Mouse (Mus musculus): ENCODE measurements at regions not wholly inside any gene's neighbourhood (a gene's known extent, or its start where the extent isn't known, plus 50 kb on each side); places are given as distances from the start of the nearest gene placed in this dataset.

DNA sequence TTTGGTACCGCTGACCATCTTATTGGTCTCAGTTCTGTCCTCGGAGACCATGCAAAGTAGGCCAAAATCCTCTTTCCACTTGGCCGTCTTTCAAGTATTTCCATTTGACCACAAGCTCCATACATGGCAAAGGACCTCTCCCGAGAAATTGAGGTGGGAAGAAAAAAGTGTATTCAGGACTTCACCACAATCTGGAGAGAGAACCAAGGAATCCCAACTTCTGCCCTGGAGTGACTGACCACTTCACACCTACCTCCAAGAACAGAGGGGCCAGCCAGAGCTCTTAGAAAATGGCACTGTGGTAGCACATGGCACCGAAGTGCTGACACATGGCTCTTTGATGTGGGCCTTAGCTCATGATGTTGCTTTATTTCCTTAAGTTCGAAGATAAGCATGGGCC, 105.9 kb upstream of the Bcl6 start:
- DNase-seq (ENCODE audit: low spot score in 2 of 2) = no peak

DNA sequence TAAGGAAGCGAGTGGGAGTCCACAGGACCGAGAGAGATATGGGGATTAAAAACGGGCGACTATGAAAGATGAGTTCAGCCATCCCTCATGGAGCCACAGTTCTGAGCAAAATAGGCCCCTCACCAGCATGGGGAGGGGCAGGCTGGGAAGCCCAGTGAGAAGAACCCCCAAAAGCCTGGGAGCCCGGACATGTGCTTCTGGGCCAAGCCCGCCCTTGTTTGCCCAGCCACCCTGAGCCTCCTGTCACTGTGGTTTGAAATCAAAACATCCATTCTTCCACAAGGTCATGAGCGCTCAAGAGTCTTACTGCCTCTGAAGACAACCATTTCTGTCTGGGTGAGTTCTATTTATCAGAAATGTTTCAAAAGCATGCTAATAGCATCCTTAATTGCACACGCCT, 105.0 kb upstream of the Bcl6 start:
- DNase-seq (ENCODE audit: low spot score in 2 of 2) = no peak

DNA sequence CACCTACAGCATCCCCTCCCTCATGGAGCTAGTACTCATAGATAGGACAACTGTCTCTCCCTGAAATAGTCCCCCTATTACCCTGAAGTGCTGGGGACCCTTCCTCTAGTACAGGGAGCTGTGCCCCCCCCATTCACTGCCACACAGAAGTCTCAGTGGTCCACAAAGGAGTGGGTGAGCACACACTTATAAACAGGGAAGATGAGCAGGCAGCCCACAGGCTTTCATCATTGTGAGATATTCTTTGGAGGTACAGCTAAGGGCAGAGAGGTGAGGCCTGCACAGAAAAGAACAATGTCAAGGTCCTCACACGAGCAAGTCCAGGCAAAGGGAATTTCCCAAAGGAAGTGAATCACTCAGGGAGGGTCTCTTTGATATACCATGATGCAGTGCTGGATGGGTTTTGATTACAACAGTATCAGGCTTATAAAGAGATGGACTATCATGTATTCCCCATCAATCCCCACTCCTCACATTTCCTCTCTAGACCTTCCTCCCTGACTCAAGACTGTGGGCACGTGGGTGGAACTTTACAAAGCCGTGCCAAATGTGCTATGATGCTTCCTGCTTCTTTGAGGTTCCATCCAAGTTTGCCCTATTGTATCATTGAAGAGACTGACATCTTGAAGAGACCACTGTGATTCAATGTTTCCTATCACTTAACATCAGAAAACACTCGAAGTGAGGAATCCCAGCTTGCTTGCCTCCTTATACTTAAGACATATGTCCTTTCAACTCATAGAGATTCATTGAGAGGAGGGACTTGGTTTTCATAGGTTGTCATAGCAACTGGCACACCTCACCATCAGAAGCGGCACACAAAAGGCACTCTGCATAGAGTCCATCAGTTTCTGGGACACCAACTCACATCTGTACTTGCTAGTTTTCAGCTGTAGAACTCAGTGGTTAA, 104.2 kb upstream of the Bcl6 start:
- DNase-seq (ENCODE audit: low spot score in 2 of 2) = no peak

DNA sequence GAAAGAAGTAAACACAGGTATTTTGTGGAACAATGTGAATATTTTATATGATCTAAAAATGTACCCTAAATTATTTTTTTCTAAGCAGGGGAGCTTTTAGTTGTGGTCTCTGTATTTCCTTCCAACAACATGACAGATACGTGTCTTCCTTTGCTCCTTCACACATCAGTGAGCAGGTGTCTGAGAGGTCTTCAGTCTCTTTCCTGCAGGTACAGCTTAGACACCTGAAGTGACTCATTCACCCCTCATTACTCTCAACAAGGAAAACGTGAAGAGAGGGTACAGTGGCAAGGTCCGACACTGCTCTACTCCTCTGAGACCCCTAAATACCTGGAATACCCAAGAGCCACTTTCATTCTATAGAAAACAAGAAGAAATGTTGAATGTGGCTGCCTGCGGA, 103.5 kb upstream of the Bcl6 start:
- DNase-seq (ENCODE audit: low spot score in 2 of 2) = no peak

DNA sequence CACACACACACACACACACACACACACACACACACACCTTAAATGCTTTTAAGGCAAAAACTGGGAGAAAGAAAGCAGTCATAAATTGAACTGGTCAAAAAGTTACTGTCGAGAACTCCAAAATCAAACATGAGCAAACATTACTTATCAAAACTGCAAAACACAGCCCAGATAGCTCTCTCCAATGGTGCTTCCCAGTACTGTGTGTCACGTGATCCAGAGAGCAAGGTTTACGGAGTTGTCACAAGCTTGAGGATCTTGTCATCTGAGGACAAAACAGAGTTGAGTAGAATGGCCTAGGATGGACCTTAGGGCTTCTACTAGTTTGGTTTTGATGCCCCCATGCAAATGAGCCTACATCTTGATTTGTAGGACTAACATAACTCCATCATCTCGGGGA, 102.3 kb upstream of the Bcl6 start:
- no peak for DNase-seq (ENCODE audit: low spot score in 2 of 2)

DNA sequence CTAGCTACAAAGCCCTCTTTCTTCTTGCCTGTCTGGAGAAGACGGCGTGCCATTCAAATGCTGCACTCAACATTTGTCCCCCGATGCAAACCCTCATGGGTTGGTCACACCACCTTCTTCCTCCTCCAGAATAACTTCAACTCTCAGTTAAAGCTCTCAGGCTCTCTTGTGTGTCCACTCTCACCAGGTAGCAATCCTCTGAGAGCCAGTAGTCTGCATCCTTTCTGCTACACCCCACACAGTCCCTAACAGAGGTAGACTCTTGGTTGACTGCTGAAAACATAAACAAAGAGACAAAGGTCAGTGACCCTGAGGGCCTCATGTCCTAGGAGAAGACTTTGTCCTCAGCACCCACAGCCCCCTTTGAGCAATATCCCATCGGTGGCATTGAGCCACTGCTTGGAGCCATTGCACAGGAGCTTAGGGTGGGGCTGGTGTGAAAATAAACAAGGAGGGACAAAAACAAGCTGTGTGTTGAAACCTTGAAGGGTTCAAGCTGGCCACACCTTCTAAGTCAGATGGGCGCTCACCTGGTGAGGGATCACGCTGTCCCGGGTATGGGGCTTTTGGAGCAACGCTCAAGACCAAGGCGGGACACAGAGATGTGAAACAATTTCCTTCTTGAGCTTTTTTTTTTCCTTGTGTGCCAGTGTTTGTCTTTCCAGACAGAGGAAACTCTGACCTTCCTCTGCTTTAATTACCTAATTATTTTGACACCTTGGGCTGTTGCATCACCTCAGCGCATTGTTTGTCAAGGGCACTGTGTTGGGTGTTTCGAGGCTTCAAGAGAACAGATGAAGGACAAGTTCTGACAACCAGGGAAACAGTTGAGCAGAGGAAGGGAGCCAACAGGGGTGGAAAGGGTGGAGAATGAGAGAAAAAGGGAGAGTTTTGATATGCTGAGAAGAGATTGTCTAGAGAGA, 101.4 kb upstream of the Bcl6 start:
- DNase-seq (ENCODE audit: low spot score in 2 of 2) = peak in 1 of 2 experiments; percentile 16

DNA sequence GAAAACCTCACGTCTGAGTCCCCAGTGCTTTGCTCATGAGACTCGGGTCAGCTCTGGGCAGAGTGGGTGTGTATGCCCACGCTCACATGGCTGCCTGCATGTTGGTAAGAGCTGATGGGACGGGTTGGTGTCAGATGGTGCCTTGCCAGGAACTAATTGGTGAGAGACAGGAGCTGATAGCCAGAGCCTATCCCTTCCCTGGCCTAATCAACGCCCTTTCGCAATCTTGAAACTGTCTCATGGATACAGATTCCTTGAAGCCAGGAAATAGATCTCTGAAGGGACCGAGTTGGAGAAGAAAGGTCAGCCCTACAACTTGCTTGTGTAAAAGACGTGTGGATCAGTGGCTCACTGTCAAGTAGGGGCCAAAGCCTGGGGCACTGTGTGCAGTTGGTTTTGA, 95.3 kb upstream of the Bcl6 start:
- no peak for DNase-seq (ENCODE audit: low spot score in 2 of 2)

DNA sequence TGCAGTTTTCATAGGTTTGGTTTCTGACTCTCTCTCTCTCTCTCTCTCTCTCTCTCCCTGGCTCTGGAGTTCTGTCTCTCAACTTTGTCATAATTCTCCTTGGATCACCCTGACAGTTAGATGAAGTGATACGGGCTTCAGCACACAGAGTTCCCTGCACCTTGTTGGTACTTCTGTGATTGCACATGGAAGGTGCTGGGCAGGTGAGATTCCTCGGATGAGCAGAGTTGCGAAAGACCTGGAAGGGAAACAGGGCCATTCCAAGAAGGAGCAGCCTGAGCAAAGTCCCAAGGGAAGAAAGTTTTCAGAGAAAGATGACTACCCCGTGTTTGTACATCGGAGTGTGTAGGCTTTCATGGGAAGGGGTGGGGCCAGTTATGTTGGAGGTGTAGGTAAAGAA, 91.8 kb upstream of the Bcl6 start:
- DNase-seq (ENCODE audit: low spot score in 2 of 2) = no peak

DNA sequence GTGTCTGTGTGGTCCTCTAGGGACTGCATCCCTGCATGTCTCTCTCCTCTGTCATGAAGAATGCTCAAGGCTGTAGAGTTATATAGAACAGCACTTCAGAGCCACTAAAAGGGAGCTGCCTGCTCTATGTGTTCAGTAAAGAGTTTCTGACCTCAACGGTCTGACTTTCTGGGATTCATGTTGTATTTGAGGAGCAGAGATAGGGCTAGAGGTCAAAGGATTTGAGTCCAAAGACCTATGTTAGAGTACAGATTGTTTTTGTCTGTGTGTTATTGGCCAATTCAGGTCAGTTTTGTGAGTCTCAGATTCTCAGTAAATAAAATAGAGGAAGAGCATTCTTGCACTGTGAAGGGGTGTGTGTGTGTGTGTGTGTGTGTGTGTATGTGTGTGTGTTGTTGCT, 90.0 kb upstream of the Bcl6 start:
- no peak for DNase-seq (ENCODE audit: low spot score in 2 of 2)

DNA sequence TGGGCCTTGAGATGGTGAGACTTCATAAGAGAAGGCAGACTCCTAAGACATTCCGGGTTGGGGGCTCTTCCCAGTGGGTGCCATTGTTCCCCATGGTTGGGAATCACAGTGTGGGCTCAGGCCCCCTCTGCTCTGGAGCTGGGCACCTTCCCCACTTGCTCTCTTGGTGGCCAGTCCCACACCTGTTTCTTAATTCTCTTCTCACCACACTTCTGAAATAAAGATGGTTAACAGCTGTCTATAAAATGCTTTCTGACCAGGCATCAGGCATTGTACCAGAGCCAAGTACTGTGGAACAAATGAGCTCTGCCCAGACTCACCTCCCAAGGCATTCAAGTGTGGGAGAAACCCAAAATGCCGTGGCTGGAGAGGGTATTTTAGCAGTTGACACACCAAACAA, 88.8 kb upstream of the Bcl6 start:
- DNase-seq (ENCODE audit: low spot score in 2 of 2) = no peak

DNA sequence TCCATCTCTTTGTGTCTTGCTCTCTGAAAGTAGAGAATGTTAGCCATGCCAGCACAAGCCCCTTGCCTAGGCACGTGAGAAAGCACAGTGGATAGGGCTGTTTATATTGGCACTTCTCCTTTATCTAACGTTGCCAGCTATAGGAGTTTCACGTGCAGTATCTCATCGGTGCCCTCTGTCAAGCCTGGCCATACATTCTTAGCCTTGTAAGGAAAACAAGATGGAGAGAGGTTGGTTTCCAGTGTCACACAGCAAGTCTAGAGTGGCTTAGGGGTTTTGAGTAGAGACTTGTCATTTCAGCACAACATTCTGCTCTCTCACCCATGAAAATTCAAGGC, 88.1 kb upstream of the Bcl6 start:
- DNase-seq (ENCODE audit: low spot score in 2 of 2) = no peak

DNA sequence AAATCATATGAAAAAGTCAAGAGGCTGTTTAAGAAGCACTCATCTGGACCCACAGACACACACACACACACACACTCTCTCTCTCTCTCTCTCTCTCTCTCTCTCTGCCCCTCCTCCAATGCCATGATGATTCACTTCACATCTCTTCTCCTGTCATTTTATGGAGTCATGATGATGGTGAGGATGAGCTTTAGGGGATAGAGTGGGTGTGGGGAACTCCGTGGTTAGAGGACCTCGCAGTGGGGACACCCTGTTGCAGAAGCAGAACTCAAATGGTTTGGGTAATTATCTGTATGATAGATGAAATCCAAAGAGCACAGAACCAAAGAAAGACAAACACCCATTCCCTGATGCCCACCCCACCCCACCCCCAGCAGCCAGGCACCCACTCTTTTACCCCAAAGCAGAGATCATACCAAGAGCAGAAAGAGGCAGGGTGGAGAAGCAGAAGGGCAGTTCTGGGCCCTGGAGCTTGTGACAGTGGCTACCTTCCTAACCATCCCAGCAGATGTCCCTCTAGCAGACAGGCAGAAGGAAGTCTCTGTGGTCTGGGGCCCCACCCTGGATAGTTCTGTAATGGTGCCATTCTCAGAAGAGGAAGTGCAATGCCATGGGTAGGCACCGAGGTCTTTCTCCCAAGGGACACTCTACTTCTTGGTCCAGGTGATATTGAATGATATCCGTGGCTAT, 87.6 kb upstream of the Bcl6 start:
- peak; percentile 74 to 75 for DNase-seq (ENCODE audit: low spot score in 2 of 2)

DNA sequence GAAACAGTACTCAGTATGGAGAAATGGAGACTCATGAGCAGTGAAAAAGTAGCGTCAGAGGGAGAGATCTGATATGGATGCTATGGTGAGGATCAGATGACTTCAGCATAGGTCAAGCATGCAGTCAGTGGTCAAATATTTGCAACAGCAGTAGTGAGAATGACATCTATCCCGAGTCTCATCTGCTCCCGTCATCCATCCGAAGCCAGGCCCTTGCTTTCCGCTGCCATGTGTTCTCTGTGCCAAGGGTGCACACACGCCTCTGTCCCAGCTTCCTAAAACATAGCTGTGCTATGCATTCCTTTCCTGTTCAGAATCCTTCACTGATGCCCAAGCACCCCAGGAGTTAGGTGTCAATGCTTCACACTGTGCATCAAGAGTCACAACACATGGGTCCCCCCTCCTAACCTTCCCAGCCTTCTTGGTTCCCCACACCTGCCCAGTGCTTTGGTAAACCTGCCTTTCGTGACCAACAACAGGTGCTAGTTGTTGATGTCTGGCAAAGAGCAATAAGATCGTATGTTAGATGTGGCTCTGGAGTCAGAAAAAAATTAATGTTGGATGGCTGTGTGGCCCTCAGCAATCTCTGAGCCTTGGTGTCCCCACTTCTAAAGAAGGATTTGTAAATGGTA, 85.1 kb upstream of the Bcl6 start:
- no peak for DNase-seq (ENCODE audit: low spot score in 2 of 2)

DNA sequence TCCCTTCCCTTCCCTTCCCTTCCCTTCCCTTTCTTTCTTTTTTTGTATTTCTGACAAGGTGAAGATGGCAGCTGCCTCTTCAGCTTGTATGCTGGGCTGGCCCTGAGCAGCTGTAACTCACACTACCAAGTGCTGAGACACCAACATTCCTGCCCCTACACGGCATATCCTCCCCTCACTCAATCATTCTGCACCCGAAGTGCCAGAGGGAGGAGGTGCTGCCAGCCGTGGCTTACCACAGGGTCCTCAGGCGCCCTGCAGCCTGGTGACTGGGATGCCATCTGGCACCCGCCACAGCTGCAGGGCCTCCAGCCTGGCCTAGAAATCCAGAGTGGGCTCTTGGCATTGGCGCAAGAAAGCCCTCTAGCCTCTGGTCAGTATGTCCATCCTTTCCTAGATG, 84.4 kb upstream of the Bcl6 start:
- DNase-seq (ENCODE audit: low spot score in 2 of 2) = no peak

DNA sequence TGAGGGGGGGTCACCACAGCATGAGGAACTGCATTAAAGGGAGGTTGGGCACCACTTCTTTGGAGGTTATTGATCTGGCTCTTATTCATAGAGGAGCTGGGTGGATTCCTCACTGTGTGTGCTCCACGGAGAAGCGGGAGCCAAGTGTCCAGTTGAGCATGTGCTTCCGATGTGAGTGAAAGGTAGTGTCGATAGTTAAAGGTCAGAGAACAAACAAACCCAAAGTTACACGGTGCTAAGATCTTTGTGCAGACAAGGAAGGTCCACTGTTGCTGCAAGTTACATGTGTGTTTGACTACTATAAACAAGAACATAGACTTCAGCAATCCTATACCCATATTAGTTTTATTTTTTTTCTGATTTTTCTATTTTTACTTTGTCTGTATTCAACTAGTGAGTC, 80.8 kb upstream of the Bcl6 start:
- DNase-seq (ENCODE audit: low spot score in 2 of 2) = no peak

DNA sequence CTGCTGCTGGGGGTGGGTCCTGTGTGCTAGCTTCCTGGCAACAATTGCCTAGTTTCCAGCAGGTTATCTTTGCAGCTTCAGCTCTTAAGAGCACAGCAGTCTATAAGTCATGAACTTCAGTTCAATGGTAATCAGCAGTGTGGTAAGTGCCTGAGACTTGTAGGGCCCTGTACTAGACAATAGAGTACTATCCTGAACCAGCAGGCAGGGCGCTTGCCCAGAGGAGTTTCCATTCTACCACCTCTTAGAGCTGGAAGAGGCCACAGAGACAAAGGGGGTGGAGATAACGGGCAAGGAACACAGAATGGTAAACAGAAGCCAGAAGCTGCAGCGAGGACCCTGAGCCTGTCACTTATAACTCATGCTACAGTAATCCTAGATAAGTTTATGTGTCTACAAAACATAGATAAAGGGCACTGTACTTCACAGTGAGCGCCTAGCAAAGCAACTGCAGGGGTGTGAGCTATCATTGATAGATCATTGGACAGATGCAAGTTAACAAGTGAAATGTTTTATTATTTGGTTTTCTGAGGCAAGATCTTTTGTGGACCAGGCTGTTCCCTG, 79.7 kb upstream of the Bcl6 start:
- DNase-seq (ENCODE audit: low spot score in 2 of 2) = no peak

DNA sequence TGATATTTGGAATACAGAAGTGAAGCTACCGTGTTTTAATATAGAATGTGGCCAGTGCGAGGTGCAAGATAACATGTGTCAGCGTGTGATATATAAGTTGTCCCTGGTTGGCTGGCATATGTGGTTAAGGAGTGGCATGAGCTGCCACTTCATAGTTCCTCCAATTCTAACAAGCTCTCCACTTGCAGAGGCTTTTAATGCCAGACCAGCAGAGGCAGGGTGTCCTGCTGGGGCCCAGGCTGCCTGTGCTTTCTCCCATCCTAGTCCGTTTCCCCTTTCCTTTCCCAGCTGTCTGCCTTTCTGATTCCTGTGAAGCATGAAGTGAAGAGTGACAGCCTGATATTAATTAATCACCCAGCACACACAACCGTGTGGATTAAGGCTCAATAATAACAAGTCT, 73.7 kb upstream of the Bcl6 start:
- DNase-seq (ENCODE audit: low spot score in 2 of 2) = no peak

DNA sequence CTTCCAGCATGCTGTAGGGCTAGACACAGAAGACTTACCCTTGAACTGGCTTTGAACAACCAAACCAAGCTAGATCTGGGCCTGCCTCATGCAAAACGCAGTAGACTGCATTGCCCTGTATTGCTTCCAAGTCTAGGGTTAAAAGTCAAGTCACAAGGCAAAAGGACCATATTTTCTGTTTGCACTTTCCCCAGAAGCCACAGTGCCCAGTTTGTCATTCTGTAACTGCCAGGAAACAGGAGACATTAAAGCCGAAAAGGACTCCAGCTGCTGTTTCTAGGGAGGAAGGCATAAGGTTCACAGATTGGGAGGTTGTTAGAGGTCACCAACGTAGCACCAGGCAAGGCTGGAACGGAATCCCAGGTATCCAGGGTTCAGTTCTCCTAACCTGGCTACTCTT, 72.8 kb upstream of the Bcl6 start:
- no peak for DNase-seq (ENCODE audit: low spot score in 2 of 2)

DNA sequence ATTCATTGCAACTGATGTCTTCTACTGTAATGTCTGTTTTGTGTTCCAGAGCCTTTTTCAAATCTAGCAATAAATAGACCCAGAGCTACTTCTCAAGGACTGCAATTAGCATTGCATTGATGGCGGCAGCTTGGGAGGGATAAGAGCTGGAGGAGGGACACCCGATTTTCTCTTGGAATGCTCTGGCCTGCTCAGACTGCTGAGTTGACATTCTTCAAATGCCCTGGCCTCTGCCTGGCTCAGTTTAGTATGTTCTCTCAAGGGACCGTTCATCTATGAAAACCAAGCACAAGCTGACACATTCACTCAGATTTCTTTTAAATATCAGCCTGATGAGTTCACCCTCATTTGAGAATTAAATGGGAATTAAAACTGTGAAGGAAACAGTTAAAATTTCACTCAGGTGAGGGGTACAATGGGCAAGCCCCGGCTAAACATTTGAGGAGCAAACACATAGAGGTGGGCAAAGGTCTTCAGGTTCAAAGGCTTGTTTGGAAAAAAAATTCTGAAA, 70.5 kb upstream of the Bcl6 start:
- DNase-seq (ENCODE audit: low spot score in 2 of 2) = no peak

DNA sequence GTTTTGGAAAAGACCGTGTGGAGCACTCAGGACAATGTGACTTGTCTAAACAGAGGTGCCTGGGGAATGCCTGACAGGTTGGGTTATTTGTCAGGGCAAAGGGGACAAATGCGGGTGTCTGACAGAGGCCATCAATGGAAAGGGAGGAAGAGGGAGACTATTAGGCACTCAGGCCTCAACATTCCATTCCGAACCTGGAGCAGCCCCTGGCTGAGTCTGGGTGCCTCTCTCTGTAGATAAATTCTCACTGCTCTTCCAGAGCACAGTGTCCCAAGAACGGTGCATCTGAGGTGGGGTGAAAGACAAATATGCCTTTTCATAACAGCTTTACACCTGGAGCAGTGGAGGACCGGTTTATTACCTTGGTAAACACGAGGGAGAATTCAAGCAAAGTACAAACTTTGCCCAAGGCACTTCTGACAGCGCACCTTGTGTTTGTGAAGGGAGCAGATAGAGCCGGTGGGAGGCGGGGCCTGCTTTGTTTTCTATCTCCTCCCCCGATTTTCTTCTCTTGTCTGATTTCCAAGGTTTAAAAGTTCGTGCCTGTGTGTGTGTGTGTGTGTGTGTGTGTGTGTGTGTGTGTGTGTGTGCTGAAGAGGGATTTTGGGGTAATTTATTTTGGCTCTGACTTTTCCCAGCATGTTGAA, 68.4 kb upstream of the Bcl6 start:
- DNase-seq (ENCODE audit: low spot score in 2 of 2) = no peak
